Mouse (Mus musculus): ENCODE results near the gene Gbf1.
A peak's percentile ranks its signal among the peaks of the same experiment; 100 is the strongest.
"Not testable (repeated sequence)": the region's sequence is repeated elsewhere in the genome, so short reads cannot be mapped to it uniquely, and the experiment has no call there.

Gbf1 gene

GRCm38 (mm10) chr19:46152127-46152803, at the start of gene Gbf1:
Gene Gbf1, plus strand, starts transcription at chr19:46152509.
- peak; percentile 96 for DNase-seq (ENCODE audit: low read depth, low spot score)

DNA sequence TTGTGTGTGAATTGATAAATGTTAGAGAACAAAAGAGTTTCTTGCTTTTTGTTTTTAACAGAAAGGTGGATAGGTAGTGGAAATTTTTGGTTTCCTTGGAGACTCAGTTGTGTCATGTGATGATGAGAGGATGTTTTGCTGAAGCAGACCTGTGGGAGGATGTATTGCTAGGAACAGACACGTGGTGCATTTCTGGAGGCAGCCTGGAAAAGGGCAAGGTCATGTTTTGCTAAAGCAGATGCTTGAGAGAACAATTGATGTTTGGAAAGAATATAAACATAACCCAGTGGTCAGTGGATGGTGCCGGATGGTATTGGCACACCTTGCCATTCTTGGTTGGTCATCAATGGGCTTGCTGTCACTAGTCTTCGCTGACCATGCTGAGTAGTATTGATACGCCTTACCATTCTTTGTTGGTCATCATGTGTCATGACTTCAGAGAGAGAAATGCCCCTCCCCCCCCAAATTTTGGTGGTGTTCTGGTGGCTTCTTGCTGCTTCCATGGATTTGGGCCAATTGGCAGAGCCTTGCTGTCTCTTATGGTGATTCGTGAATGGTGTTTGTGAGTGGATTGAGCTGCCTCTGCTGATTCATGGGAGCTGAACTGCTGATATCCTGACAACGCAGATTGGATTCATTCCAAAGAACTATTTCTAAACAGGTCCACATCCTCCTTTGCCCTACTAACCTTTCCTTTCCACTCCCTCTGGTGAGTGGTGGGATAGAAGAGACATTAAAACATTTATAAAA, 48.7 kb upstream of the Gbf1 start:
- DNase-seq (ENCODE audit: low read depth, low spot score): no peak

GRCm38 (mm10) chr19:46104187-46104557, 48.1 kb upstream of the Gbf1 start:
- no peak for DNase-seq (ENCODE audit: low read depth, low spot score)

DNA sequence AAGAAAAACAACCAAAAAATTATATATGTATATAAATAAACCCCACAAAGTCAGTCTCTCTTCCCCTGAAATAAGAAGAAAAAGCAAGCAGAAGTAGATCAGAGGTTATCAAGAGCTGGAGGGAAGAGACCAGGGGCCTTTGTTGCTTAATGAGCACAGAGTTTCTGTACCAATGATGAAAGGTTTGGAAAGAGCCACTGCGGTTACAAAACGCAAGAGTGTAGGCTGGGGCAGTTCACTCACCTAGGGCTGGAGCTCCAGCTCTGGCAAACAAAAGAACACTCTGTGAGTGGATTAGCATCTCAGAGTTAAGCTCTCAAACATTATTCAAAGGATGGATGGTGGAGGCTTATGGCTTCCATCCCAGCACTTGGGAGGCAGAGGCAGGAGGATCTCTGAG, 42.1 kb upstream of the Gbf1 start:
- no peak for DNase-seq (ENCODE audit: low read depth, low spot score)

DNA sequence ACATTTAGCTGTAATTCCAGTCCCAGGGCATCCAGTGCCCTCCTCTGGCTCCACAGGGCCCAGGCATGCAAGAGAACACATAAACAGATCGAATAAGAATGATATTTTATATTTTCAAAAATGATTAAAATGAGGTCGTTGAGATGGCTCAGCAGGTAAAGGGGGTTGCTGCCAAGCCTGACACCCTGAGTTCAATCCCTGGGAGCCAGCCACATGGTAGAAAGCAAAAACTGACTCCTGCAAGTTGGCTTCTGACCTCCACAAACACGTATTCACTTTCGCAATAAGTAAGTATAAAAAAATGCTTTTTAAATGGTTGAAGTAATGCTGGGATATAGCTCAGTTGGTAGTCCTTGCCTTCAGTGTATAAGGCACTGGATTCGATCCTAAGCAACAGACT, 41.5 kb upstream of the Gbf1 start:
- DNase-seq (ENCODE audit: low read depth, low spot score): no peak

- DNase-seq (ENCODE audit: low read depth, low spot score): no peak
Observed at GRCm38 (mm10) chr19:46114617-46115016, 37.7 kb upstream of the Gbf1 start.

DNA sequence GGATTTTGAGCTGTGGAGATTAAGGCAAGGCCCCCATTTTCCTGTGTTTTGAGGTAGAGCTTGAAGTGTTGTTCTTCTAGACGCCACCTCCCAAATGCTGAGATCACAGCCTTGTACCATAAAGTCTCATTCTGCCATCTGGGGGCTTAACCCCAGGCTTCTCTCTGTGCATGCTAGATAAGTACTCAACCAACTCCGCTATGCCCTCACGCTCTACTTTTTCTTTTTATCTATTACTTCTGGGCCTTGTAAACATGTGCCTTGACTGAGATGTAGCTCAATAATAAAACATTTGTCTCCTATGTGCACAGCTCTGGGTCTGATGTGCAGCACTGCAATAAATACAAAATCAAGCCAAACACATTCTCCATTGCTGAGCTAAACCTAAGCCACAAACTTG, 32.9 kb upstream of the Gbf1 start:
- DNase-seq (ENCODE audit: low read depth, low spot score): no peak

DNA sequence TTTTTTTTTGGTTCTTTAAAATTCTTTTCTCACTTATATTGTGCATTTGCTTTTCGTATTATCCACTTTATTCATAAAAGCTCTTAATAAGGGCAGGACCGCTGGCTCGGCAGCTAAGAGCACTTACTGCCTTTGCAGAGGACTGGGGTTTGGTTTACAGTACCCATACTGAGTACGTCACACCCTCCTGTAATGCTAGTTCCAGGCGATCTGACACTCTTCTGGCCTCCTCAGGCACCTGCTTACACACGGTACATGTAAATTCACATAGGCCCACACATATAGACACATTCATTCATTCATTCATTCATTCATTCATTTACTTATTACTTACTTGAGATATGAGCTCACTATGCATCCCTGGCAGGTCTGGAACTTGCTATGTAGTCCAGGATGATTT, 31.4 kb upstream of the Gbf1 start:
- no peak for DNase-seq (ENCODE audit: low read depth, low spot score)

DNA sequence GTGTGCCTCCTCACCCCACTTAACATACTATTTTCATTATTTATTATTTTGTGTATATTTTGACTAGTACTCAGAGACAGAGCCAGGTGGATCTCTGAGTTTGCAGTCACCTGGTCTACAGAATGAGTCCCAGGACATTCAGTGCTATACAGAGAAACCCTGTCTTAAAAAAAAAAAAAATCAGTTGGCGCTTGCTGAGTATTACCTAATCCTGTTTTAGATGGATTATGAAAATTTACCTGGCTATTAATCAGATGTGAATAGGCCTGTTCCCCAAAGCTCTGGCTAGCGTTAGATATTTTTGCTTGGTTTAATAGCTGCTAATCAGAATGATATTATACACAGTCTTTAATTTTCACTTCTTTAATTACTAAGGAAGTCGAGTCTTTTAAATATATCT, 28.4 kb upstream of the Gbf1 start:
- DNase-seq (ENCODE audit: low read depth, low spot score): no peak

DNA sequence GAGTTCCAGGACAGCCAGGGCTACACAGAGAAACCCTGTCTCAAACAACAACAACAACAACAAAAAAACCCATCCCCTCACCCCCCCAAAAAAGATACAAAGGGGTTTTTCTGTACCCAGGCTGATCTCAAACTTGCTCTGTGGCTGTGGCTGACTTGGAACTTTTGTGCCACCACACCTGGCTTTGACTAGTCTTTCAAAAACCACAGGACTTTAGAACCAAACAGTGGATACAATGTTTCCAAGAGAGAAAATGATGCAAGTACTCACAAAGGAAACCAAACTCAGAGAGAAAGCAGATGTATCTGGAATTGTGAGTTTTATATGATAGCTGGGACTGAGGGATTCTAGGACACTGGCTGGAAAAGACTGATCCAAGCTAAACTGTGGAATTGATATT, 27.7 kb upstream of the Gbf1 start:
- no peak for DNase-seq (ENCODE audit: low read depth, low spot score)

- DNase-seq (ENCODE audit: low read depth, low spot score): no peak
Observed at GRCm38 (mm10) chr19:46126301-46126700, 26.0 kb upstream of the Gbf1 start.

DNA sequence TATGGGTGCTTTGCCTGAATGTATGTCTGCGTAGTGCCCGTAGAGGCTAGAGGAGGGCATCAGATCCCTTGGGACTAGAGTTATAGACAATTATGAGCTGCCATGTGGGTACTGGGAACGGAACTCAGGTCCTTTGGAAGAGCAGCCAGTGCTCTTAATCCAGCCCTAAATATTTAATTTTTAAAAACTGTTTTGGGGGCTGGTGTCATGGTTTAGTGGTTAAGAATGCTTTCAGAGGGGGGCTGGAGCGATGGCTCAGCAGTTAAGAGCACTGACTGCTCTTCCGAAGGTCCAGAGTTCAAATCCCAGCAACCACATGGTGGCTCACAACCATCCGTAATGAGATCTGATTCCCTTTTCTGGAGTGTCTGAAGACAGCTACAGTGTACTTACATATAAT, 22.6 kb upstream of the Gbf1 start:
- not testable (repeated sequence) for DNase-seq (ENCODE audit: low read depth, low spot score)

DNA sequence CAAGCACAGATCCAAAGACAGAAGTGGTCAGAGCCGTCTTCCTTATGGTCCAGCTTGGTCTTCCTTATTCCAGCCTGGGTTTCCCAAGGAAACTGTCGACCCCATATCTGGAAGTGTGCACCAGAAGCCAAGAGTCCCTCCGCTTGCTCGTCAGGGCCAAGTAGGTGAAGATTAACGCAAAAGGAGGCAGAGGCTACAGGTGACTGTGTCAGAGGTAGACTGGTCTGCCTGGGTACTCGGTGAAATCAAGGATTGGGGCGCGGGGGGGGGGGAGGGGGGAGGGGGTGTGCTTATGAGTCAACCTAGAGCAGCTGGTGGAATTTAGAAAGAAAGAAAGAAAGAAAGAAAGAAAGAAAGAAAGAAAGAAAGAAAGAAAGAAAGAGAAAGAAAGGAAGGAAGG, 21.0 kb upstream of the Gbf1 start:
- DNase-seq (ENCODE audit: low read depth, low spot score): no peak

DNA sequence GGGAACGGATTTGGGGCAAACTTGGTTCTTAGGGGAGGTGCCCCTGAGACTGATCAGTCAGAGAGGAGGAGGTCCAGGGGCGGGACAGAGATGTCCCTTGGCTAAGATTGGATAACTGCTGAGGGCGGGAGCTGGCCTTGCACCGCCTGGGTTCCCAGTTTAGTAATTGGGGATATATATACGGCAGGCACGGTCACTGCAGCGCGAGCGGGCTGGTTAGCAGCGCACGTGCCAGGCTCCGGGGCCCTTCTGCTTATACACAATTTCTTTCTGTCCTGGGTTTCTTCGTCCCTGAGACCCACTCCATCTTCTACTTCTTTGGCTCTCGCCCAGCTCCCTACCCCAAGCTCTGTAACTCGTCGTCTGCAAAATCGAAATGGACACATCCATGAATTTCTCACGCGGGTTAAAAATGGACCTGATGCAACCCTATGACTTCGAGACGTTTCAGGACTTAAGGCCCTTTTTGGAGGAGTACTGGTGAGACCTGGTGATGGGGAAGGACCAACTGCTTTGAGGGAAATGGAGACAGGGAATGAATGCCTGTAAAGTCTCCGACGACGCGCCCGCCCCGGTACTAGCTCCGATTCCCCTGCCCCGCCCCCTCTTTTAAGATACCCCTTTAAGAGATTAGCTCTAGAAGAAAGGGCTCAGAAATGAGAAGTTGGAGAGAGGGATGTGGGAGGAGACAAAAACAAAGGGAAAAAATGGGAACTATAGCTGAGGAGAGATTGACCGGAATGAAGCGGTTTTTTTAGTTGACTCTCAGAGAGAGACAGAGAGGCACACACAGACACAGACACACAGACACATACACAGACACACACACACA, 20.4 kb upstream of the Gbf1 start, which contains the start of gene Elovl3:
Gene Elovl3, plus strand, starts transcription at position 204 of the 832 bp plus-strand sequence.
- DNase-seq (ENCODE audit: low read depth, low spot score): peak; percentile 30

DNA sequence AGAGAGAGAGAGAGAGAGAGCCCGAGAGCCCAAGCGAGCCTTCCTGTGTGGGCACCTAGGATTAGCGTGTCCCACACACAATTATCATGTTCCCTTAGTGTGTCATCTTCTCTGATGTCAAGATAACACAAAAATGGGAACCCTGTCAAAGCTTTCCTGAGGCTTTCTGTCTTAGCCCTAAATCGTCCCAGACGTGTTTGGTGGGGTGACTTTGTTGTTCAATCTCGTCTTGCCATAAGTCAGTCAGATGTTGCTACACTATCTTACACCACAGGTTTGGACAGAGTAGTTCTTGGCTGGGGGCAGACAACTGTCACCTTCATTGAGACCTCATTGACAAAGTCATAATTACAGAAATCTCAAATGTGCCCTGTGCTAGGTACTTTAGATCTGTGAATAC, 19.7 kb upstream of the Gbf1 start:
- no peak for DNase-seq (ENCODE audit: low read depth, low spot score)

DNA sequence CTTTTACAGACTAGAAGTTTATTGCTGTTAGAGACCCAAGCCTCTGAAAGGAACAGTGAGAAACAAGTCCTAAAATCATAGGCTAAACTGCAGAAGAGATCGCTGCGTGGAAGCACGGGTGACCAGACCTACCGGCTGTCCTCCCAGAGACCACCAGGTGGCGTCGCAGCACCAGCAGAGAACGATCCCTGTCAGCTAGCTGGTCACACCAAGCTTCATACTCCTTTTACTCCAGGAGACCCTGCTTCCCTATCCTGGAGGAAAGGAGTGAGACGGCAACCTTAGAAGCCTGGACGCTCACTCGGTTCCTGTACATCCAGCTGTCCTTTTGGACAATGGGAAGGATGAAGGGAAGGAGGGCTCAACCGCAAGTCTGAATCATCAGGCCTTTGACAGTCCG, 17.0 kb upstream of the Gbf1 start:
- DNase-seq (ENCODE audit: low read depth, low spot score): peak; percentile 93

GRCm38 (mm10) chr19:46135789-46136638, 16.3 kb upstream of the Gbf1 start:
- peak; percentile 89 for DNase-seq (ENCODE audit: low read depth, low spot score)

GRCm38 (mm10) chr19:46136639-46137580, 15.4 kb upstream of the Gbf1 start:
- DNase-seq (ENCODE audit: low read depth, low spot score): peak; percentile 90

- DNase-seq (ENCODE audit: low read depth, low spot score): no peak
Observed at GRCm38 (mm10) chr19:46140324-46140723, 12.0 kb upstream of the Gbf1 start.

DNA sequence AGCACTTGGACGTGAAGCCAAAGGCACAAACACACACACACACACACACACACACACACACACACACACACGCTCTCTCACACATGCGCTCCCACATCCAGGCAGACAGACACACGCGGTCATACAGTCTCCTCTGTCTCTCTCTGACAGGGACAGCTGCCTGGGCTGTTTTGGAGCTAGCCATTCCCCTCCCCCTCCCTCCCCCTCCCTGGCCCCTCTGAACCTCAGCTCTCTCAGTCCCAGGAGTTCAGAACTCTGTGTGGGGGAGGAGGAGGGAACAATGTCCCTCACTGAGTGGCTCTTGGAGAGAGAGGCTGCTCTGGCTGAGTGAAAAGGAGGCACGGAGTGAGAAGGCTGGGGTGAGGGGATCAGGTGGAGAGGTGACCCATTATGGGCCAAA, 11.2 kb upstream of the Gbf1 start:
- no peak for DNase-seq (ENCODE audit: low read depth, low spot score)

All from CD4-positive, CD25-positive, alpha-beta regulatory T cell, adult 2 months (primary cell).